Mouse (Mus musculus): ENCODE data around the gene Klhl1. TPM values are rescaled to one million over a fixed set of nuclear protein-coding genes. Genes with fewer than 3 reads are reported as not detected.
"Not testable (repeated sequence)": the region's sequence is repeated elsewhere in the genome, so short reads cannot be mapped to it uniquely, and the experiment has no call there.

The Klhl1 gene
- polyA plus RNA-seq, 1 experiment from 2014 or later = not detected

GRCm38 (mm10) chr14:96461756-96462155, 57.1 kb downstream of the Klhl1 start:
- Histone ChIP-seq H3K9ac (no peak overlapping the region), H3K36me3 (ENCODE audit: insufficient read depth) (no peaks in the 10 kb centered on the region), H3K4me3 (ENCODE audit: low read depth, low read length) (no peak overlapping the region), H3K9me3 (ENCODE audit: low read depth, low read length) (no peaks in the 10 kb centered on the region), H3K4me1 (ENCODE audit: insufficient read depth) (no peaks in the 10 kb centered on the region), H3K4me2 (no peak overlapping the region), H3K27me3 (ENCODE audit: insufficient read depth, low read length) (no peaks in the 10 kb centered on the region), H3K27ac (ENCODE audit: low read depth) (no peak overlapping the region)
- ATAC-seq (ENCODE audit: insufficient read depth) (no peak), DNase-seq (no peak)
- WGBS = 68% methylated on average over 2 of the region's 2 CpGs
- TF ChIP-seq CTCF (IDR thresholded peaks at IDR 0.05; ENCODE audit: low read depth) = no peak

GRCm38 (mm10) chr14:96392032-96392737, 126.7 kb downstream of the Klhl1 start:
- Histone ChIP-seq H3K4me2 (no peak overlapping the region), H3K9ac (no peak overlapping the region), H3K27me3 (ENCODE audit: insufficient read depth, low read length) (no peaks in the 10 kb centered on the region), H3K9me3 (ENCODE audit: low read depth, low read length) (no peaks in the 10 kb centered on the region), H3K27ac (ENCODE audit: low read depth) (no peak overlapping the region), H3K36me3 (ENCODE audit: insufficient read depth) (no peaks in the 10 kb centered on the region), H3K4me3 (ENCODE audit: low read depth, low read length) (no peak overlapping the region), H3K4me1 (ENCODE audit: insufficient read depth) (no peaks in the 10 kb centered on the region)
- no peak for ATAC-seq (ENCODE audit: insufficient read depth)
- TF ChIP-seq CTCF (IDR thresholded peaks at IDR 0.05; ENCODE audit: low read depth) = no peak
- DNase-seq = no peak

- Histone ChIP-seq H3K27ac (ENCODE audit: low read depth) (no peak overlapping the region), H3K4me1 (ENCODE audit: insufficient read depth) (no peaks in the 10 kb centered on the region), H3K36me3 (ENCODE audit: insufficient read depth) (no peaks in the 10 kb centered on the region), H3K9me3 (ENCODE audit: low read depth, low read length) (no peaks in the 10 kb centered on the region), H3K4me2 (no peak overlapping the region), H3K4me3 (ENCODE audit: low read depth, low read length) (no peak overlapping the region), H3K27me3 (ENCODE audit: insufficient read depth, low read length) (no peaks in the 10 kb centered on the region), H3K9ac (no peak overlapping the region)
- 75% methylated on average over 3 of the region's 3 CpGs for WGBS
- TF ChIP-seq CTCF (IDR thresholded peaks at IDR 0.05; ENCODE audit: low read depth) = no peak
- no peak for ATAC-seq (ENCODE audit: insufficient read depth)
- no peak for DNase-seq
Observed at GRCm38 (mm10) chr14:96362727-96363126, 156.2 kb downstream of the Klhl1 start.

- Histone ChIP-seq H3K9ac (no peak overlapping the region), H3K4me1 (ENCODE audit: insufficient read depth) (no peaks in the 10 kb centered on the region), H3K9me3 (ENCODE audit: low read depth, low read length) (no peaks in the 10 kb centered on the region), H3K27ac (ENCODE audit: low read depth) (no peak overlapping the region), H3K27me3 (ENCODE audit: insufficient read depth, low read length) (no peaks in the 10 kb centered on the region), H3K36me3 (ENCODE audit: insufficient read depth) (no peaks in the 10 kb centered on the region), H3K4me2 (no peak overlapping the region), H3K4me3 (ENCODE audit: low read depth, low read length) (no peak overlapping the region)
- WGBS = 91% methylated on average over 1 of the region's 1 CpGs
- DNase-seq = no peak
- TF ChIP-seq CTCF (IDR thresholded peaks at IDR 0.05; ENCODE audit: low read depth) = no peak
- ATAC-seq (ENCODE audit: insufficient read depth) = no peak
Observed at GRCm38 (mm10) chr14:96348220-96348619, 170.7 kb downstream of the Klhl1 start.

GRCm38 (mm10) chr14:96331069-96331468, 187.8 kb downstream of the Klhl1 start:
- no peak overlapping the region for H3K27ac ChIP-seq (ENCODE audit: low read depth)
- H3K27me3 ChIP-seq (ENCODE audit: insufficient read depth, low read length) = no peaks in the 10 kb centered on the region
- DNase-seq (no peak), ATAC-seq (ENCODE audit: insufficient read depth) (no peak)
- no peaks in the 10 kb centered on the region for H3K9me3 ChIP-seq (ENCODE audit: low read depth, low read length)
- no peaks in the 10 kb centered on the region for H3K36me3 ChIP-seq (ENCODE audit: insufficient read depth)
- 58% methylated on average over 4 of the region's 4 CpGs for WGBS
- H3K9ac ChIP-seq = no peak overlapping the region
- no peak for TF ChIP-seq CTCF (IDR thresholded peaks at IDR 0.05; ENCODE audit: low read depth)
- no peaks in the 10 kb centered on the region for H3K4me1 ChIP-seq (ENCODE audit: insufficient read depth)
- H3K4me2 ChIP-seq = no peak overlapping the region
- no peak overlapping the region for H3K4me3 ChIP-seq (ENCODE audit: low read depth, low read length)

- Histone ChIP-seq H3K4me2 (no peak overlapping the region), H3K27me3 (ENCODE audit: insufficient read depth, low read length) (no peaks in the 10 kb centered on the region), H3K9me3 (ENCODE audit: low read depth, low read length) (no peaks in the 10 kb centered on the region), H3K4me3 (ENCODE audit: low read depth, low read length) (no peak overlapping the region), H3K4me1 (ENCODE audit: insufficient read depth) (no peaks in the 10 kb centered on the region), H3K9ac (no peak overlapping the region), H3K36me3 (ENCODE audit: insufficient read depth) (no peaks in the 10 kb centered on the region), H3K27ac (ENCODE audit: low read depth) (no peak overlapping the region)
- DNase-seq = no peak
- no peak for ATAC-seq (ENCODE audit: insufficient read depth)
- no peak for TF ChIP-seq CTCF (IDR thresholded peaks at IDR 0.05; ENCODE audit: low read depth)
- WGBS = 58% methylated on average over 6 of the region's 6 CpGs
Observed at GRCm38 (mm10) chr14:96217805-96218441, 301.0 kb downstream of the Klhl1 start.

GRCm38 (mm10) chr14:96194795-96195194, 324.1 kb downstream of the Klhl1 start:
- not testable (repeated sequence) for H3K4me3 ChIP-seq (ENCODE audit: low read depth, low read length); ATAC-seq (ENCODE audit: insufficient read depth); H3K27ac ChIP-seq (ENCODE audit: low read depth); DNase-seq; H3K9me3 ChIP-seq (ENCODE audit: low read depth, low read length); H3K4me2 ChIP-seq; H3K9ac ChIP-seq; H3K4me1 ChIP-seq (ENCODE audit: insufficient read depth); H3K36me3 ChIP-seq (ENCODE audit: insufficient read depth); H3K27me3 ChIP-seq (ENCODE audit: insufficient read depth, low read length)
- 90% methylated on average over 13 of the region's 16 CpGs for WGBS
